Mouse (Mus musculus) forebrain, postnatal 0 days (tissue): Measurements from ENCODE around the gene Olfr509. TPM values are rescaled to one million over a fixed set of nuclear protein-coding genes. Genes with fewer than 3 reads are reported as not detected.
"Not testable (repeated sequence)": the region's sequence is repeated elsewhere in the genome, so short reads cannot be mapped to it uniquely, and the experiment has no call there.

Experiments
- ATAC-seq: fragments of 200-750 bp; cut with Nextera tagmentation; 2 replicates; pipeline ENCODE4 v1.8.0; 2017; ENCODE audit warnings: mild to moderate bottlenecking, moderate library complexity
- DNase-seq: peaks from one replicate; pipeline ENCODE4 v3.0.0-alpha.2; 2015
- H3K27ac ChIP-seq: fragments of 300-500 bp; sonication (generic); 2 replicates; pipeline ENCODE4 v1.5.1; 2014; ENCODE audit warnings: low read depth, mild to moderate bottlenecking, antibody characterized with exemption, low read length, moderate library complexity, mixed read lengths
- H3K27me3 ChIP-seq: fragments of 300-500 bp; sonication (generic); 2 replicates; pipeline ENCODE4 v1.6.1; 2014; ENCODE audit warnings: mild to moderate bottlenecking, low read length, mixed read lengths; ENCODE audit not compliant: insufficient read depth
- H3K36me3 ChIP-seq: fragments of 300-500 bp; sonication (generic); 2 replicates; pipeline ENCODE4 v1.6.1; 2014; ENCODE audit warnings: mild to moderate bottlenecking, moderate library complexity; ENCODE audit not compliant: insufficient read depth
- H3K4me1 ChIP-seq: fragments of 300-500 bp; sonication (generic); 2 replicates; pipeline ENCODE4 v1.6.1; 2014; ENCODE audit warnings: antibody characterized with exemption; ENCODE audit not compliant: insufficient read depth
- H3K4me2 ChIP-seq: fragments of 300-500 bp; sonication (generic); 2 replicates; pipeline ENCODE4 v1.6.1; 2014; ENCODE audit warnings: low read depth, mild to moderate bottlenecking, moderate library complexity
- H3K4me3 ChIP-seq: fragments of 300-500 bp; sonication (generic); 2 replicates; pipeline ENCODE4 v1.5.1; 2014; ENCODE audit warnings: low read depth, low read length, mixed read lengths
- H3K9ac ChIP-seq: fragments of 300-500 bp; sonication (generic); 2 replicates; pipeline ENCODE4 v1.6.1; 2014; ENCODE audit warnings: mild to moderate bottlenecking
- H3K9me3 ChIP-seq: fragments of 300-500 bp; sonication (generic); 2 replicates; pipeline ENCODE4 v1.6.1; 2016; ENCODE audit warnings: low read length
- CTCF ChIP-seq: sonication (generic); IDR thresholded peaks from 2 replicates; pipeline ENCODE4 v1.5.1; 2016; ENCODE audit warnings: antibody characterized with exemption, control low read depth, low read depth
- WGBS: fragments of 180-500 bp; shearing (Covaris S2); extraction: QIAGEN DNeasy Blood & Tissue Kit; methylation state at CpG from one replicate; pipeline ENCODE4 v1.1.7; 2014; 5-methylcytosine and 5-hydroxymethylcytosine counted together
- polyA plus RNA-seq: library from polyadenylated mRNA; unstranded; fragments of >200 nt; fragmentation: Nextera tagmentation; extraction: Ambion mirVana; gene quantifications from 2 replicates; pipeline ENCODE4 v1.2.1, GENCODE M21; 2015
- total RNA-seq: library from RNA; depleted of rRNA; stranded (reverse); fragments of >200 nt; gene quantifications from 2 replicates; pipeline ENCODE4 v1.2.3, GENCODE M21; 2014; rRNA removed

Olfr509 gene
- total and polyA plus RNA-seq, 2 experiments from 2014 or later: not detected

- WGBS: 88% methylated on average over 2 of the region's 2 CpGs
- Histone ChIP-seq H3K36me3 (no peaks in the 10 kb centered on the region), H3K9ac (no peak overlapping the region), H3K9me3 (no peaks in the 10 kb centered on the region), H3K27me3 (no peaks in the 10 kb centered on the region), H3K27ac (no peak overlapping the region), H3K4me1 (no peaks in the 10 kb centered on the region), H3K4me3 (no peak overlapping the region), H3K4me2 (no peak overlapping the region)
- no peak for ATAC-seq
- no peak for DNase-seq
- no peak for TF ChIP-seq CTCF
Measured at GRCm38 (mm10) chr7:108614110-108614509, 37.6 kb downstream of the Olfr509 start.

DNA sequence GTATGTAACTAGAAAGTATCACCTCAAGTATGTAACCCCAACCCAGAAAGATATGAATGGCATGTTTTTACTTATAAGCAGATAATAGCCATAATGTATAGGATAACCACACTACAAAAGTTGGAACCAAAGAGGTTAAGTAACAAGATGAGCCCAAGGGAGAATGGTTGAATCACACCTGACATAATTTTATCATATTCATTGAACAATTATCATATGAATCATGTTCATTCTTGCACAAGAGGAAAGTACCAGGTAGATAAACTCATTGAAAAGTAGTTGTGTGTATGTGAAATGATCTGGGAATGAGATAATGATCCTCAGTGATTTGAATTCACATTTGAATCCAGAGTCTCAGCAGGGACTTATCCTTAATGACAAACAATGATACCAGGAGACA lies 41.2 kb downstream of the Olfr509 start, which contains the start of gene Olfr506:
Olfr506 (plus strand) TSS at position 301 of the 400 bp plus-strand sequence.
- Histone ChIP-seq H3K27me3 (no peaks in the 10 kb centered on the region), H3K4me2 (no peak within 1 kb of the TSS), H3K27ac (no peak within 1 kb of the TSS), H3K4me3 (no peak within 1 kb of the TSS), H3K9me3 (no peaks in the 10 kb centered on the region), H3K36me3 (no peaks in the 10 kb centered on the region), H3K4me1 (no peaks in the 10 kb centered on the region), H3K9ac (no peak within 1 kb of the TSS)
- DNase-seq (no peak), ATAC-seq (no peak)
- TF ChIP-seq CTCF: no peak

- H3K27ac ChIP-seq, H3K4me2 ChIP-seq, H3K27me3 ChIP-seq, DNase-seq, ATAC-seq, H3K36me3 ChIP-seq, H3K4me3 ChIP-seq, H3K4me1 ChIP-seq, H3K9me3 ChIP-seq, H3K9ac ChIP-seq: not testable (repeated sequence)
- WGBS: 82% methylated on average over 3 of the region's 3 CpGs
Measured at GRCm38 (mm10) chr7:108601916-108602315, 49.8 kb downstream of the Olfr509 start.

Other genes starting within 250 kb of the Olfr509 start
- not detected in 2 replicates for gene Olfr497, start 231.5 kb downstream of the Olfr509 start, total RNA-seq
- gene Olfr497, start 231.5 kb downstream of the Olfr509 start, polyA plus RNA-seq: not detected in 2 replicates
- not detected in 2 replicates for gene Olfr498, start 186.6 kb downstream of the Olfr509 start, total RNA-seq
- gene Olfr498, start 186.6 kb downstream of the Olfr509 start, polyA plus RNA-seq: not detected in 2 replicates
- not detected in 2 replicates for gene Olfr502, start 126.8 kb downstream of the Olfr509 start, total RNA-seq
- gene Olfr502, start 126.8 kb downstream of the Olfr509 start, polyA plus RNA-seq: not detected in 2 replicates
- gene Olfr503, start 107.4 kb downstream of the Olfr509 start, total RNA-seq: not detected in 2 replicates
- not detected in 2 replicates for gene Olfr503, start 107.4 kb downstream of the Olfr509 start, polyA plus RNA-seq
- gene Olfr504, start 86.1 kb downstream of the Olfr509 start, total RNA-seq: not detected in 2 replicates
- not detected in 2 replicates for gene Olfr504, start 86.1 kb downstream of the Olfr509 start, polyA plus RNA-seq
- gene Olfr506, start 41.1 kb downstream of the Olfr509 start, total RNA-seq: not detected in 2 replicates
- not detected in 2 replicates for gene Olfr506, start 41.1 kb downstream of the Olfr509 start, polyA plus RNA-seq
- gene Olfr507, start 30.1 kb downstream of the Olfr509 start, total RNA-seq: not detected in 2 replicates
- gene Olfr507, start 30.1 kb downstream of the Olfr509 start, polyA plus RNA-seq: not detected in 2 replicates
- not detected in 2 replicates for gene Olfr508, start 21.9 kb downstream of the Olfr509 start, total RNA-seq
- not detected in 2 replicates for gene Olfr508, start 21.9 kb downstream of the Olfr509 start, polyA plus RNA-seq
- not detected in 2 replicates for gene Olfr510, start 14.5 kb upstream of the Olfr509 start, total RNA-seq
- not detected in 2 replicates for gene Olfr510, start 14.5 kb upstream of the Olfr509 start, polyA plus RNA-seq
- gene Olfr512, start 61.4 kb upstream of the Olfr509 start, total RNA-seq: not detected in 2 replicates
- not detected in 2 replicates for gene Olfr512, start 61.4 kb upstream of the Olfr509 start, polyA plus RNA-seq
- not detected in 2 replicates for gene Olfr513, start 99.1 kb upstream of the Olfr509 start, total RNA-seq
- not detected in 2 replicates for gene Olfr513, start 99.1 kb upstream of the Olfr509 start, polyA plus RNA-seq
- not detected in 2 replicates for gene Olfr514, start 174.1 kb upstream of the Olfr509 start, total RNA-seq
- gene Olfr514, start 174.1 kb upstream of the Olfr509 start, polyA plus RNA-seq: not detected in 2 replicates
- not detected in 2 replicates for gene Olfr516, start 198.6 kb upstream of the Olfr509 start, total RNA-seq
- gene Olfr516, start 198.6 kb upstream of the Olfr509 start, polyA plus RNA-seq: not detected in 2 replicates
- gene Olfr517, start 220.5 kb upstream of the Olfr509 start, total RNA-seq: not detected in 2 replicates
- gene Olfr517, start 220.5 kb upstream of the Olfr509 start, polyA plus RNA-seq: not detected in 2 replicates
- not detected in 2 replicates for gene Olfr518, start 233.1 kb upstream of the Olfr509 start, total RNA-seq
- not detected in 2 replicates for gene Olfr518, start 233.1 kb upstream of the Olfr509 start, polyA plus RNA-seq
- gene Olfr519, start 242.5 kb upstream of the Olfr509 start, total RNA-seq: not detected in 2 replicates
- not detected in 2 replicates for gene Olfr519, start 242.5 kb upstream of the Olfr509 start, polyA plus RNA-seq